Mouse (Mus musculus): ENCODE measurements around the gene Lrtm1. TPM values are rescaled to one million over a fixed set of nuclear protein-coding genes. Genes with fewer than 3 reads are reported as not detected.

Gene Lrtm1
- polyA plus RNA-seq (2011; ENCODE audit: insufficient read length, low read depth, missing spikeins): 0.49 TPM in 1 of 2 replicates, not detected in the other

DNA sequence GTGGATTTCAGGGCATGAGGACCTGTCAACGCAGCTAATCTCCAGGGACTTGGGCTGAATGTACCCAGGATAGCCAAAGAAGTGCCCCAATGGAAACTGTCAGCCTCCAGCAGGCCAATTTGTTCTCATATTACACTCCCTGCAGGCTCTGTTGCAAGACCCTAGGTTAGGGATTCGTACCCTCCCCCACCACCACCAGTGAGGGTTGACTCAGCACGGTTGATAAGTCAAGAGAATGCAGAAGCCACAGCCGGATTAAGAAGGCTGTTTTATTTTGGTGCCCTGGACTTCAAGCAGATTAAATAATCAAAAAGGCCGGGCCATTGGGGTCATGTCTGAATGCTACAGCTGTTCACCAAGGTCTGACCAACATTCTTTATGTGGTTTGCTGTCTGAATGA lies at the start of gene Lrtm1:
Gene Lrtm1 (plus strand): TSS at position 326 of the 400 bp plus-strand sequence.
- no peak within 1 kb of the TSS for H3K27ac ChIP-seq (ENCODE audit: insufficient read depth, low read length)

DNA sequence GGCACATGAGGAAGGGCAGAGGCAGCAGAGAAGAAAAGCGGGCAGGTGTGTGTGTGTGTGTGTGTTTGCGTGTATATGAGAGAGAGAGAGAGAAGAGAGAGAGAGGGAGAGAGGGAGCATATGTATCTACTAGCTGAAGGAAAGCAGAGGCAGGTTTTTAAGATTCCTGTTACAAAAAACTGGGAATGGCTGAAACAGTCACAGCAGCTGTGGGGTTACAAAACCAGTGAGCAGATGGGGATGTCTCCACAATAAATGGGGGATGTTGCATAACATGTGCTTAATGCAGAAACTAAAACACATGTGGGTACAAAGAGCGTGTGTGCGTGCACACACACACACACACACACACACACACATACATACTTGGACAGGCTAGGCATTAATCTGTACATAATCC lies 48.8 kb upstream of the Lrtm1 start:
- TF ChIP-seq CTCF (IDR thresholded peaks at IDR 0.05; ENCODE audit: borderline replicate concordance, insufficient read depth, low read length): no peak
- no peak for TF ChIP-seq POLR2A (IDR thresholded peaks at IDR 0.05; ENCODE audit: low read depth, low read length)
- no peak overlapping the region for H3K4me3 ChIP-seq (ENCODE audit: insufficient read depth, low read length)
- H3K4me1 ChIP-seq (ENCODE audit: control insufficient read depth, insufficient read depth, low read length): peaks cover 2% of the 10 kb centered on the region
- H3K27ac ChIP-seq (ENCODE audit: insufficient read depth, low read length): no peak overlapping the region

More for the DNA sequence above, at the start of gene Lrtm1:
- H3K4me3 ChIP-seq (ENCODE audit: insufficient read depth, low read length): no peak within 1 kb of the TSS
- TF ChIP-seq POLR2A (IDR thresholded peaks at IDR 0.05; ENCODE audit: low read depth, low read length) (no peak), CTCF (IDR thresholded peaks at IDR 0.05; ENCODE audit: borderline replicate concordance, insufficient read depth, low read length) (no peak)
- no peaks in the 10 kb centered on the region for H3K4me1 ChIP-seq (ENCODE audit: control insufficient read depth, insufficient read depth, low read length)

DNA sequence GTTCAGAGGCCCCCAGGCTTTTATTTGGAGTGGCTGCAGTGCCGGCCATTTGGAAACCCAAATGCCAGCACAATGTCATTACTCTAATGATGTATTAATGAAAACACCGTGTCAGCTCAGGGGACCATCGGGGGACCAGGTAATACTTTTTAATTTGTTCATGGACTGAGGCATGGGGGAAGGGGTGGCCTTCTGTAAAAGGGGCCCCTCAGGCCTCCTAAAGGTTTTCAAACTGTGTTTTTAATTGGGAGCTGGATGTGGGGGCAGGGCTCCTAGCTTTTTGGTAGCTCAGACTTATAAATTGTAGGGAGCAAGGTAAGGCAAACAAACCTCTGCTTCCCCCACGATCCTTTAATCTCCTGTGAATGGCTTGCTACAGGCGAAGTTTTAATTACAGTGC lies 45.4 kb upstream of the Lrtm1 start:
- Histone ChIP-seq H3K4me1 (ENCODE audit: control insufficient read depth, insufficient read depth, low read length) (peaks cover 2% of the 10 kb centered on the region), H3K27ac (ENCODE audit: insufficient read depth, low read length) (no peak overlapping the region), H3K4me3 (ENCODE audit: insufficient read depth, low read length) (no peak overlapping the region)
- TF ChIP-seq CTCF (IDR thresholded peaks at IDR 0.05; ENCODE audit: borderline replicate concordance, insufficient read depth, low read length): no peak
- no peak for TF ChIP-seq POLR2A (IDR thresholded peaks at IDR 0.05; ENCODE audit: low read depth, low read length)

DNA sequence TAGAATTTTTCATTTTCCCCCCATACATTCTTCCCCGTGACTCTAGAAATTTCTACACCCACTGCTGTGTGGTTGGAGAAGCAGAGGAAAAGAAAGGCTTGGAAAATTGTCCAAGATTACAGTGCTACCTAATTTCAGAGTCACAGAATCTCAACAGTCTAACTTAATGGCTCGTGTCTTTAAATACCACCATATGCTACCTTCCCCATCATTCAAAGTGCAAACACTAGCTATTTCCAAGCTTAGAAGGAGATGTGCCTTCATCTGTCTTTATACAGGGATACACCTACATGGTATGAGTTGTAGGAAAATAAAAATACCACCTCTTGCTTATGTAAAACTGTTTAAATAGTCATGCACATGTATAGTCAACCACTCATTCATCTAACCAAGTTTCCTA lies 38.8 kb upstream of the Lrtm1 start:
- H3K4me3 ChIP-seq (ENCODE audit: insufficient read depth, low read length): no peak overlapping the region
- H3K4me1 ChIP-seq (ENCODE audit: control insufficient read depth, insufficient read depth, low read length): peaks cover 11% of the 10 kb centered on the region
- TF ChIP-seq CTCF (IDR thresholded peaks at IDR 0.05; ENCODE audit: borderline replicate concordance, insufficient read depth, low read length) (no peak), POLR2A (IDR thresholded peaks at IDR 0.05; ENCODE audit: low read depth, low read length) (no peak)
- no peak overlapping the region for H3K27ac ChIP-seq (ENCODE audit: insufficient read depth, low read length)

DNA sequence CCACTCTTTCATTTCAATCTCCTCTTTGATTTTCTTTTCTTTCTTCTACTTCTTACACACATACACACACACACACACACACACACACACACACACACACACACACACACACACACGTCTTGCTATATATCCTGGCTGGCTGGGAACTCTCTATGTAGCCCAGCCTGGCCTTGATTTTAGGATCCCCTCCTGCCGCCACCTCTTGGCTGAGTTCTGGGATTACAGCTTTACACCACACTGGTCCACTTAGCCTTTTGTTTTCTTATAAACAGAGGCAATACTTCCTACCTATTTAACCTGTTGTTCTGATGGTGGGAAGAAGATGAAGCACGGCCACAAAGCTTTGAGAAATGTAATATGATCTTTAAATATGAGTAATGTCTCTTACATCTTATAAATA lies 37.5 kb upstream of the Lrtm1 start:
- no peak overlapping the region for H3K4me3 ChIP-seq (ENCODE audit: insufficient read depth, low read length)
- TF ChIP-seq CTCF (IDR thresholded peaks at IDR 0.05; ENCODE audit: borderline replicate concordance, insufficient read depth, low read length) (no peak), POLR2A (IDR thresholded peaks at IDR 0.05; ENCODE audit: low read depth, low read length) (no peak)
- H3K27ac ChIP-seq (ENCODE audit: insufficient read depth, low read length): peak overlapping the region; percentile 1; the same call in 1 of the 2 replicates
- peaks cover 13% of the 10 kb centered on the region for H3K4me1 ChIP-seq (ENCODE audit: control insufficient read depth, insufficient read depth, low read length)

DNA sequence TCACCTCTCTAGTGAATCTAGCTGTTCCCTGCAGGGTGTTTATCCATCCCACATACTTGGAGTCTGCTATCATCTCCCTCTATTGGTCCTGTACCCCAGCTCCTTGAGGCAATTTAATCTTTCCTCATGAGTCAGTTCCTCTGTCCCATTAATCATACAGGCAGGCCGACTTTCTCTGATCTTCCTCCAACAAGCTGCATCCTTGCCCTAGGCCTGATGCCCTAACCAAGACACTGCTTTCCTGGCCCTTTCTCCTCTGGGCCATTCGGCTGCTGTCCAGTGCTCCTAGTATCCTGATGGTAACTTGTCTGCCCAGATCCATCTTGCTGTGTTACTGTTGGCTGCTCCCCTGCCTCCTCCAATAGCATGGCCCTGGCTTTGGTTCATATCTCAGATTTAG lies 33.7 kb upstream of the Lrtm1 start:
- Histone ChIP-seq H3K4me1 (ENCODE audit: control insufficient read depth, insufficient read depth, low read length) (peaks cover 13% of the 10 kb centered on the region), H3K27ac (ENCODE audit: insufficient read depth, low read length) (no peak overlapping the region; the same call in 1 of the 2 replicates), H3K4me3 (ENCODE audit: insufficient read depth, low read length) (no peak overlapping the region)
- TF ChIP-seq CTCF (IDR thresholded peaks at IDR 0.05; ENCODE audit: borderline replicate concordance, insufficient read depth, low read length) (no peak), POLR2A (IDR thresholded peaks at IDR 0.05; ENCODE audit: low read depth, low read length) (no peak)

DNA sequence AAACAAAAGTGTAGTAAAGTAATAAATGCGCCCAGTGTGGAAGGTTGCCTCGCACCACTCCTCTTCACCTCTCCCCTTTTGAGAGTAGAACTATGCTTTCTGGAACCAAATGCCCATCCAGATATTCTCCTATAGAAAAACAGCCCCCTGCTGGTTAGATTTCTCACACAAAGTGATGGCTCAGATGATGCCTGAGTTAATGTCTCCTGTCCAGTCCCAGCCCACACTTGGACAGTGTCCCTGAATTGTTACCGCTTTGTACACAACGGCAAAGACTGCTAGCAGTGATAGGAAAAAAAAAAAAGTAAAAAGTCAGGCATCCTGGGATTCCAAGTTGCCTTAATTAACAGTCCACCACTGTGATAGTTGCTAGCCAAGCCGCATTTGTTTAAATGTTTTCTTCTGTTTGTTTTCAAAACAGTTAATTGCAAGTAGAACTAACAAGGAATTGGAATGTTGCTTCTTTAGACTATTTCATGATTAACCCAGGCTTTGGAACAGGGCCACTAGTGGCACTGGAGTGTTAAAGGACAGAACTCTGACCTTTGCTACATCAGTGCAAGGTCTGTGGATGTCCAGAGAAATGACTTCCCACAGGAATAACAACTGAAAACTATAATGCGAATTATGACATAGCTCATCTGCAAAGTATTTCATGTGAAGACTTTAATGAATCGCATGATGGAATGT lies 29.7 kb upstream of the Lrtm1 start:
- Histone ChIP-seq H3K4me3 (ENCODE audit: insufficient read depth, low read length) (no peak overlapping the region), H3K4me1 (ENCODE audit: control insufficient read depth, insufficient read depth, low read length) (peaks cover 14% of the 10 kb centered on the region; the same call in 1 of the 2 replicates), H3K27ac (ENCODE audit: insufficient read depth, low read length) (0 out of 2 replicates have a peak overlapping the region, but pooled peaks have one; percentile 26)
- no peak for TF ChIP-seq POLR2A (IDR thresholded peaks at IDR 0.05; ENCODE audit: low read depth, low read length)
- no peak for TF ChIP-seq CTCF (IDR thresholded peaks at IDR 0.05; ENCODE audit: borderline replicate concordance, insufficient read depth, low read length)

DNA sequence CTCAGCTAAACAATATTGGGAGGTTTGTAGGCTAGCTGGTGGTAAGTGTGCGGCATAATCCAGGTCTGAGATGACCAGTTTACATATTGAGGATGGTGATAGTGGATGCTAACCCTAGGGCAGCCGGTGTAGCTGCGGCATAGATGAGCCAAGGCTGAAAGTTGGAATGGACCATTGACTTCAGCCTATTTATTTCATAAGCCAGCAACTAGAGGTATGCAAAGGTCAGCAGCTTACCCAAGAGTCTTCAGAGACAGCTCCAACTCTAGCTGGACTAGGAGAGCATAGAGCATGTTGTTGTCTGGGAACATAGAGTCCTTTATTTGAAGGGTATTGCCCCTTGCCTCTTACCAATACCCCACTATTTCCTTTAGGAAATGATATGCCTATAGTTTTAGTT lies 21.4 kb upstream of the Lrtm1 start:
- no peak overlapping the region for H3K4me3 ChIP-seq (ENCODE audit: insufficient read depth, low read length)
- H3K4me1 ChIP-seq (ENCODE audit: control insufficient read depth, insufficient read depth, low read length): no peaks in the 10 kb centered on the region
- no peak overlapping the region for H3K27ac ChIP-seq (ENCODE audit: insufficient read depth, low read length)
- TF ChIP-seq POLR2A (IDR thresholded peaks at IDR 0.05; ENCODE audit: low read depth, low read length): no peak
- TF ChIP-seq CTCF (IDR thresholded peaks at IDR 0.05; ENCODE audit: borderline replicate concordance, insufficient read depth, low read length): no peak

DNA sequence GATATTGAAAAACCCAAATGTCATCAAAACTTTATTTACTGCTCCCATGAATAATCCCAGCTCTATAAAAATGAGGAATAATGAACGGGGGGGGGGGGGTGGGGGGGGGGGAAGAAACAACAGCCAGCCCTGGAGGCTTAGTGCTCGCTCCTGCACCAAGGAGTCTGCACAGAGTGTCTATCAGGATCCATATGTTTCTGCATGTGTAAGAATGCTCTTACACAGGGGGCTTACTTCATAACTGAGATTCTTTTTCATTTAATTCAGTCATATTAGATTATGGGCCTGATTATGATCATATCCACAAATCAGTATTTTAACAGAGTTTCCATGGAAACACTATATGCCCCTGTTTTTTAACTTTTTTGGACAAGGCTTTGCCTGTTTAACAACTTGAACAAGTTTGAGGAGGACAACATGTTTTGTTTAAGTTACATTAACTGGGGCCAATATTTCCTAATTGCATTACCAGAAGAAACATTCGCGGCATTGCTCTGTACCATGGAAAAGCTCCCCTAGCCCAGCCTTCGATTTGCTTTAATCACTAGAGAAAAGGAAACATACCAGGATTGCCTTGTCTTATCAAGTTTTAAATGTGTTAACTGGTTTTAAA lies 12.7 kb upstream of the Lrtm1 start:
- H3K27ac ChIP-seq (ENCODE audit: insufficient read depth, low read length): no peak overlapping the region
- TF ChIP-seq CTCF (IDR thresholded peaks at IDR 0.05; ENCODE audit: borderline replicate concordance, insufficient read depth, low read length) (no peak), POLR2A (IDR thresholded peaks at IDR 0.05; ENCODE audit: low read depth, low read length) (no peak)
- no peaks in the 10 kb centered on the region for H3K4me1 ChIP-seq (ENCODE audit: control insufficient read depth, insufficient read depth, low read length)
- H3K4me3 ChIP-seq (ENCODE audit: insufficient read depth, low read length): no peak overlapping the region

DNA sequence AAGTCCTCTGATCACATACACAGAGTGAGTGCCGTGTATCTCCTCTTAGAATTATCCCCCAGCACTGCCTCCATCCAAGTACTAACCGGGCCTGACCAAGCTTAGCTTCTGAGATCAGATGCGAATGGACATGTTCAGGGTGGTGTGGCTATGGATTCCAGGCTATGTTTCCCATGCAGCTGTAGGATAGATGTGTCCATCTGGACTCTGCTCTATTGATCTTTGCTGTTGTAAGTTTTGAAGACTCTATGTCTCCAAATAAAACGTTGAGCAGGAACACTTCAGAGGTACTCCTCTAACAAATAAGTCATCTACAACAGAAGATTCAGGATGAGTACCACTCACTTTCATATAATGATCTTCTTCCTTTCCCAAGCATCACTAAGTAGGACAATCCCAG lies 8.4 kb upstream of the Lrtm1 start:
- no peak overlapping the region for H3K27ac ChIP-seq (ENCODE audit: insufficient read depth, low read length)
- no peak for TF ChIP-seq CTCF (IDR thresholded peaks at IDR 0.05; ENCODE audit: borderline replicate concordance, insufficient read depth, low read length)

More for the DNA sequence above, 8.4 kb upstream of the Lrtm1 start:
- no peaks in the 10 kb centered on the region for H3K4me1 ChIP-seq (ENCODE audit: control insufficient read depth, insufficient read depth, low read length)
- no peak overlapping the region for H3K4me3 ChIP-seq (ENCODE audit: insufficient read depth, low read length)
